Mouse (Mus musculus) CH12.LX (cell line): ENCODE results near the gene Pla2g7.

ENCODE experiments used
- CTCF ChIP-seq, 2 experiments: IDR thresholded peaks in 1 of 2; conservative IDR thresholded peaks in 1 of 2; 2 replicates each; pipeline ENCODE4 v1.5.1; 2011 to 2012; ENCODE audit warnings: low read depth in 2 of 2, low read length in 2 of 2, improper control_type of control experiment in 1 of 2, inconsistent platforms in 1 of 2, mild to moderate bottlenecking in 1 of 2, moderate library complexity in 1 of 2
- E2F4 ChIP-seq: IDR thresholded peaks from 2 replicates; pipeline ENCODE4 v1.6.1; 2011; ENCODE audit warnings: low read depth, low read length, improper control_type of control experiment; ENCODE audit not compliant: insufficient replicate concordance
- HCFC1 ChIP-seq: IDR thresholded peaks from 2 replicates; pipeline ENCODE4 v1.6.1; 2012; ENCODE audit warnings: low read depth, mild to moderate bottlenecking, inconsistent platforms, low read length, improper control_type of control experiment
- MAZ ChIP-seq: IDR thresholded peaks from 2 replicates; pipeline ENCODE4 v1.6.1; 2012; ENCODE audit warnings: low read depth, mild to moderate bottlenecking, inconsistent platforms, low read length, improper control_type of control experiment, moderate library complexity
- MEF2A ChIP-seq: IDR thresholded peaks from 2 replicates; pipeline ENCODE4 v1.6.1; 2014; ENCODE audit warnings: low read depth, mild to moderate bottlenecking, inconsistent platforms, low read length, improper control_type of control experiment, borderline replicate concordance
- MXI1 ChIP-seq: IDR thresholded peaks from 2 replicates; pipeline ENCODE4 v1.6.1; 2011; ENCODE audit warnings: mild to moderate bottlenecking, low read depth, low read length, improper control_type of control experiment
- NELFE ChIP-seq: IDR thresholded peaks from 2 replicates; pipeline ENCODE4 v1.6.1; 2011; ENCODE audit warnings: low read depth, low read length, improper control_type of control experiment
- POLR2A ChIP-seq: IDR thresholded peaks from 2 replicates; pipeline ENCODE4 v1.6.1; 2011; ENCODE audit warnings: low read depth, mild to moderate bottlenecking, improper control_type of control experiment, low read length

DNA sequence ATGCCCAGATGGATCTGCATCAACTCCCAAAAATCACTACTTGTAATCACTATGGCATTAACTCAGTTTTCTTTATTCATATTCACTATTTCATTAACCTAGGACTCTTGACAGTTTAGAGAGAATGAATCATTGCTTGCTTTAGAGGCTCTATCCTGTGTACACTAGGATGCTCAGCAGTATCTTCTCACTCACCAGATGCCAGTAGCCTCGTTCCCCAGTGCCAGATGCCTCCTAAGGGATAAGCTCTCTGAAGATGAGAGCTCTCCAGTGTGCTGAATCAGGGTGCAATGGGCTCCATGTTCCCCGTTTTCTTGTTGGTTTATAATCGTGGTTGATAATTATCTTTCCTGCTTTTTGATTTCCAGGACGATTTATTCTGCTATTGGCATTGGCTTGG, 30.8 kb downstream of the Pla2g7 start:
- TF ChIP-seq NELFE (no peak), CTCF (conservative IDR thresholded peaks at IDR 0.05 in 1 of 2, IDR thresholded peaks at IDR 0.05 in 1 of 2; ENCODE audit: low read depth in 2 of 2, low read length in 2 of 2) (no peak), E2F4 (no peak), HCFC1 (no peak), MAZ (no peak), MEF2A (no peak), POLR2A (no peak), MXI1 (no peak)
